Mouse (Mus musculus) heart, postnatal 0 days (tissue): ENCODE measurements around the gene Hpcal1.

ENCODE experiments used
- CTCF ChIP-seq: IDR thresholded peaks from 2 replicates; pipeline ENCODE4 v1.5.1; 2016; ENCODE audit warnings: antibody characterized with exemption, control low read depth, low read depth
- EP300 ChIP-seq: IDR thresholded peaks from 2 replicates; pipeline ENCODE4 v1.6.1; 2016; ENCODE audit warnings: antibody characterized with exemption, low read depth

GRCm38 (mm10) chr12:17679571-17679970 lies 11.1 kb upstream of the Hpcal1 start:
- TF ChIP-seq CTCF (no peak), EP300 (no peak)
